Mouse (Mus musculus) ES-Bruce4 (cell line): ENCODE results near the gene Gan. TPM values are rescaled to one million over a fixed set of nuclear protein-coding genes. Genes with fewer than 3 reads are reported as not detected.

ENCODE experiments used
- H3K27ac ChIP-seq: 2 replicates; pipeline ENCODE4 v1.5.1; 2012; ENCODE audit warnings: low read length, inconsistent platforms; ENCODE audit not compliant: insufficient read depth
- H3K27me3 ChIP-seq: 2 replicates; pipeline ENCODE4 v1.6.1; 2012; ENCODE audit warnings: mild to moderate bottlenecking, low read length, inconsistent platforms; ENCODE audit not compliant: control insufficient read depth, poor library complexity, insufficient read depth, severe bottlenecking
- H3K36me3 ChIP-seq: 2 replicates; pipeline ENCODE4 v1.6.1; 2012; ENCODE audit warnings: inconsistent platforms, mild to moderate bottlenecking, low read length, moderate library complexity; ENCODE audit not compliant: control insufficient read depth, poor library complexity, insufficient read depth, severe bottlenecking
- H3K4me1 ChIP-seq: one replicate; pipeline ENCODE4 v1.8.1; 2011; ENCODE audit warnings: low read length; ENCODE audit not compliant: control insufficient read depth, insufficient read depth
- H3K4me3 ChIP-seq: 2 replicates; pipeline ENCODE4 v1.5.1; 2011; ENCODE audit warnings: low read depth, mild to moderate bottlenecking, low read length
- H3K9ac ChIP-seq: 2 replicates; pipeline ENCODE4 v1.6.1; 2012; ENCODE audit warnings: low read depth, mild to moderate bottlenecking, inconsistent platforms; ENCODE audit not compliant: poor library complexity, severe bottlenecking
- H3K9me3 ChIP-seq: replicated peaks from 2 replicates; pipeline ENCODE4 v1.6.1; 2012; ENCODE audit warnings: mild to moderate bottlenecking, low read length, inconsistent platforms; ENCODE audit not compliant: control insufficient read depth, poor library complexity, insufficient read depth, severe bottlenecking
- CTCF ChIP-seq: IDR thresholded peaks from one replicate; pipeline ENCODE4 v1.8.1; 2011; ENCODE audit warnings: low read depth, low read length
- EP300 ChIP-seq: IDR thresholded peaks from 2 replicates; pipeline ENCODE4 v1.6.1; 2011; ENCODE audit warnings: low read depth, low read length; ENCODE audit not compliant: insufficient read depth
- POLR2A ChIP-seq: IDR thresholded peaks from one replicate; pipeline ENCODE4 v1.8.1; 2011; ENCODE audit warnings: low read length; ENCODE audit not compliant: insufficient read depth
- polyA plus RNA-seq: library from polyadenylated mRNA; stranded (reverse); fragments of >200 nt; gene quantifications from 2 replicates; pipeline ENCODE4 v1.2.4, GENCODE M21; 2011; ENCODE audit warnings: low read depth; ENCODE audit not compliant: missing spikeins, insufficient read depth, insufficient read length

Gene Gan
- polyA plus RNA-seq, 1 experiment = 11.7 TPM

GRCm38 (mm10) chr8:117115676-117116446, 42.1 kb upstream of the Gan start:
- TF ChIP-seq EP300 = no peak
- no peak for TF ChIP-seq CTCF
- peaks cover 8% of the 10 kb centered on the region for H3K4me1 ChIP-seq
- H3K36me3 ChIP-seq = no peaks in the 10 kb centered on the region
- H3K4me3 ChIP-seq = no peak overlapping the region
- no peaks in the 10 kb centered on the region for H3K9me3 ChIP-seq
- H3K27ac ChIP-seq = no peak overlapping the region
- no peaks in the 10 kb centered on the region for H3K27me3 ChIP-seq
- H3K9ac ChIP-seq = no peak overlapping the region

- H3K4me1 ChIP-seq = peaks cover 8% of the 10 kb centered on the region
- TF ChIP-seq EP300 (no peak), CTCF (no peak), POLR2A (no peak)
- no peaks in the 10 kb centered on the region for H3K9me3 ChIP-seq
- no peak overlapping the region for H3K9ac ChIP-seq
- H3K27me3 ChIP-seq = no peaks in the 10 kb centered on the region
- no peak overlapping the region for H3K4me3 ChIP-seq
- H3K27ac ChIP-seq = no peak overlapping the region
- H3K36me3 ChIP-seq = no peaks in the 10 kb centered on the region
These were observed 41.4 kb upstream of the Gan start for GRCm38 (mm10) chr8:117116534-117116933.

GRCm38 (mm10) chr8:117118409-117118808, 39.5 kb upstream of the Gan start:
- peaks cover 6% of the 10 kb centered on the region for H3K4me1 ChIP-seq
- TF ChIP-seq POLR2A = no peak
- TF ChIP-seq EP300 = no peak
- TF ChIP-seq CTCF = no peak
- H3K27ac ChIP-seq = no peak overlapping the region
- H3K9ac ChIP-seq = no peak overlapping the region
- no peaks in the 10 kb centered on the region for H3K36me3 ChIP-seq
- H3K4me3 ChIP-seq = no peak overlapping the region
- H3K27me3 ChIP-seq = no peaks in the 10 kb centered on the region
- H3K9me3 ChIP-seq = no peaks in the 10 kb centered on the region

GRCm38 (mm10) chr8:117121277-117121676, 36.7 kb upstream of the Gan start:
- H3K27ac ChIP-seq = no peak overlapping the region
- H3K9me3 ChIP-seq = peaks cover 2% of the 10 kb centered on the region; the same call in 1 of the 2 replicates
- H3K4me1 ChIP-seq = no peaks in the 10 kb centered on the region
- H3K36me3 ChIP-seq = no peaks in the 10 kb centered on the region
- no peak overlapping the region for H3K4me3 ChIP-seq
- H3K9ac ChIP-seq = no peak overlapping the region
- TF ChIP-seq EP300 = no peak
- no peak for TF ChIP-seq CTCF
- TF ChIP-seq POLR2A = no peak
- 0 out of 2 replicates have a peak, but pooled peaks cover 1% of the 10 kb centered on the region for H3K27me3 ChIP-seq

GRCm38 (mm10) chr8:117123850-117124633, 33.9 kb upstream of the Gan start:
- no peak overlapping the region for H3K9ac ChIP-seq
- TF ChIP-seq POLR2A (no peak), CTCF (no peak), EP300 (no peak)

GRCm38 (mm10) chr8:117125854-117126253, 32.1 kb upstream of the Gan start:
- Histone ChIP-seq H3K36me3 (no peaks in the 10 kb centered on the region), H3K9me3 (peaks cover 2% of the 10 kb centered on the region; the same call in 1 of the 2 replicates), H3K27ac (no peak overlapping the region), H3K9ac (no peak overlapping the region), H3K27me3 (peaks cover 1% of the 10 kb centered on the region; the same call in 1 of the 2 replicates), H3K4me3 (no peak overlapping the region), H3K4me1 (no peaks in the 10 kb centered on the region)
- TF ChIP-seq EP300 = no peak
- TF ChIP-seq POLR2A = no peak
- TF ChIP-seq CTCF = no peak

More at GRCm38 (mm10) chr8:117123850-117124633, 33.9 kb upstream of the Gan start:
- Histone ChIP-seq H3K4me3 (no peak overlapping the region), H3K27me3 (0 out of 2 replicates have a peak, but pooled peaks cover 1% of the 10 kb centered on the region), H3K27ac (no peak overlapping the region), H3K36me3 (no peaks in the 10 kb centered on the region), H3K4me1 (no peaks in the 10 kb centered on the region), H3K9me3 (peaks cover 2% of the 10 kb centered on the region; the same call in 1 of the 2 replicates)
